Mouse (Mus musculus) adrenal gland (tissue): Measurements from ENCODE around the gene Recql.
"Not testable (repeated sequence)": the region's sequence is repeated elsewhere in the genome, so short reads cannot be mapped to it uniquely, and the experiment has no call there.

Source experiments
- intact Hi-C: fragments of 180-260 bp; cut with DNase I; formaldehyde crosslinking; loops from one replicate; pipeline ENCODE4 v1.15.1; 2025

Recql gene

DNA sequence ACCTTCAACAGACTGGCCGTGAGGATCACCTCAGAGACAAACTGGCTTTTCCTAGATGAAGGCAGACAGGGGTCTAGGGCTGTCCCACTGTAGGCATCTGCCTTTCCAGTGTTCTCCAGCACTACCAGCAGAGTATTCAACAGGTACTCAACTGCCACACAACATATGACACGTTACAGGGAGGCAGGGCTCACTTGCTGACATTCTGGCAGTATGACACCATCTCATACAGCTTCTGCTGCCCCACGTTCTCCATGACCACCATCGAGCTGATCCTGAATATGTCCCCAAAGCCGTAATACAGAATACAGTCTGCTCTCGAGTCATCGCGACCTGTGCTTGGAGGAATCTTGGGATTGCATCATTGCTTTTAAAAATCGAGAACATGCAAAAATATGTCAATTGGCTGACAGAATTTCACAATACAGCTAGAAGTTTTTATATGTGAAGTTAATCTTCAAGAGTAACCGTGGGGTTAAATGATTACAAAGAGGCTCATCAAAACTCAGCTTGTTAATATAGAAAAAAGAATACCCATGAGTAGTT lies 20.3 kb downstream of the Recql start:
- intact Hi-C loops: no loop called here

- intact Hi-C loops: no loop called here
These were observed 21.0 kb downstream of the Recql start for GRCm38 (mm10) chr6:142365742-142366472.

DNA sequence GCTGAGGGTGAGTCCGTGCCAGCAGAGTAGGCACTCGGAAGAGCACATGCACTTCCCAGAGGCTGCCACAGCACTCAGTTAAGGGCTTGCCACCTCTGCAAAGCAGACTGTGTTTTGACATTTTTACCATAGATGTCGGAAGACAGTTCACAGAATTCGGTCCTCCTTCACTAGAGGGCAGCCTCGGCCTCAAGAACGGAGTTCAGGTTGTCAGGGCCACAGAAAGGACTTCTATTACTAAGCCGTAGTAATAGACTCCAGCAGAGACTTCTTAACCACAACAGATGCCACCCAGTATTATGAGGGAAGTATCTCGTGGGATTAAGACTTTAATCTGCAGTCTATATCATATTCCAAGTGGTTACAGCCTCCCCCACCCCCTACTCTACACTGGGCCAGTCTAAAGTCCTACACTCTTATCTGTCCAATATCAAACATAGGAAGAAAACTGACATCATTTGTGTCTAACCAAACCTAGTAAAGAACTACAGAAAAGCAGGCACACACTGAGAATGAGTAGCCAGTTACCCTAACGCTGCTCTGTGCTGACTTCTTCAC lies 23.8 kb downstream of the Recql start:
- intact Hi-C loops: no loop called here

DNA sequence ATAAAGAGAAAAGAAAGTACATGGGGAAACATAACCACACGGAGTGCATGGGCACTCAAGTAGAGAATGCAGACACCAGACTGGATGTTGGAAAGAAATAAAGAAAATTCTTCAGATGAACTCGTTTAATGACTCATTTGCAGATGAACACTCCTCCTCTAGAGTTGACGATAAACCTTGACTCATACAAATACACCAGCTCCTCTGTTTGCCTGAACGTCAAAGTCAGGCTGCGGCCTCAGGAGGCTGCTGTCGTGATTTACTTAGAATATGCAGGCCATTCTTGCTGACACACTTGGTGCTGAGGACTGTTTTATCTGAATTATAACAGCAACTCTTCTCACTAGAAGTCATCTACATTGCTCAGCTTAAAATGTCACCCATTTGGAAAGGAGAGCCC lies 24.9 kb downstream of the Recql start:
- intact Hi-C loops: no loop called here

GRCm38 (mm10) chr6:142357106-142357505 lies 29.8 kb downstream of the Recql start:
- intact Hi-C loops: no loop called here

GRCm38 (mm10) chr6:142352099-142352498 lies 34.8 kb downstream of the Recql start:
- intact Hi-C loops: not testable (repeated sequence)

- intact Hi-C loops: loop anchor here (5.0 to 10.0 kb wide), 2 partner anchors 40 to 407 kb away; partner anchors contain the start of genes Cmas, Golt1b and Recql
These were observed 39.2 kb downstream of the Recql start for GRCm38 (mm10) chr6:142347431-142348385.

- intact Hi-C loops: loop anchor here (5.0 to 10.0 kb wide), 2 partner anchors 41 to 408 kb away; partner anchors contain the start of genes Cmas, Golt1b and Recql
These were observed 40.4 kb downstream of the Recql start for GRCm38 (mm10) chr6:142346181-142347110.

DNA sequence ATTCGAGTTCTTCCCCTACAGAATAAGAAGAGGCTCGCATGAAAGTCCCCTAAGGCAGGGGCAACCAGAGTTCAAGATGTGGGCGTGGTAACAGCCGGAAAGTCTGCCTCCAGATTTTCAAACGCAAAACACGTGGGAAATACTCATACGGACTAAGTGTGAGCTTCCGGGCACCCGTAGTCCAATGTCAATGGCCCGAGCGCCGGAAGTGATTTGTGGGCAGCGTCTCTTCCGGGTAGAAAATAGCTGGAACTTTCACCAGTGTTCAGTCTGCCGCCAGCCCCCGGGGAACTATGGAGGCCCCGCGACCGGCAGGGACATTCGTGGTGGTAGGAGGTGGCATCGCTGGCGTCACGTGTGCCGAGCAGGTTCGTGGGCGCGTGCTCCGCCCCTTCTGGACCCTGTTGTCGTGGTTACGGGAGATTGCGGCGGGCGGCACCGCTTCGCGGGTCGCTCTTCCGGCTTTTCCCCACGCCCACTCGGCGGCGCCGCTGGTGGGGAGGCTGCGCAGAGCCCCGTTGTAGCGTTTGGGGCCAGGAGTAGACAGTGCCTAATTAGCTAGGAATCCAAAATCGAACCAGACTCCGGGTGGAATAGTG lies 41.3 kb downstream of the Recql start, which contains the start of gene Pyroxd1:
Pyroxd1 (plus strand) TSS at position 215 of the 599 bp plus-strand sequence.
- intact Hi-C loops: loop anchor here (5.0 to 10.0 kb wide), 2 partner anchors 42 to 409 kb away; partner anchors contain the start of genes Cmas, Golt1b and Recql

GRCm38 (mm10) chr6:142343561-142343960 lies 43.3 kb downstream of the Recql start:
- intact Hi-C loops: loop anchor here (10.0 kb wide), 1 partner anchor 411 kb away; the partner anchor contains the start of gene Cmas

GRCm38 (mm10) chr6:142339576-142339975 lies 47.3 kb downstream of the Recql start:
- intact Hi-C loops: no loop called here

DNA sequence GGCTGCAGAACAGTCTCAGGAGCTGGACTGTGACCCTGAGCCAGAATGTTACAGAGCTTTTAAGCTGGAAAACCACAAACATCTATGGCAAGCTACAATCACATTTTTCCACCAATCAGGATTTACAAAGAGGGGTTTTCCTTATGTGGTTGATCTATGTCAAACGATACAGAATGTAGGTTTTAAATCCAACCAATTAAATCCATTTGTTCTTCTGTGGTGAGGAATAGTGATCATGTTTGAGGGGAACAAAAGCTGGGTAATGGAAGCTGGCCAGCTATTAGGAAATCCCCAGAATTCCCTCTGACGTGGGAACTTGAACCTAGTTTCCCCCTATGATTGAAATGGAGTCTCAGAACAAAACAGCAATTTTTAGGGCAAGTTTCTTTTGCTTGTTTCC lies 47.9 kb downstream of the Recql start:
- intact Hi-C loops: no loop called here

- intact Hi-C loops: no loop called here
These were observed 57.7 kb downstream of the Recql start for GRCm38 (mm10) chr6:142329201-142329600.

GRCm38 (mm10) chr6:142326598-142326997 lies 60.3 kb downstream of the Recql start:
- intact Hi-C loops: no loop called here

DNA sequence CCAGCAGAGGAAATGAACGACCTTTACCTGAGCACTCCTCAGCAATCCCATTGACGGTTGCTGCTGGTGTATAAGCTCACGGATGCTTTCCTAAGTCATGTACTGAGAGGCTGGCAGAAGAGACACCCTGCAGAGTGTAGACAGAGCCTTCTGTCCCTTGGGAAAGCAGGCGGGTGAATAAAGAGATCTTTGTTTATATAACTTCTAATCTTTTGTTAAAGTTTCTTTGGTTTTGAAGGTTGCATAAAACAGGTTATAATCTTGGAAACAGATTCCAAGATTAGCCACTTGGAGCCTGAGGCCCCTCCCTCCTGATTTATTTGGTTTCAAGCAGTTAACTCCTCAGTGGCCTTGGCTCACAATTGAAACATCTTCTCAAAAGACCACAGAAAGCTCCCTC lies 64.0 kb downstream of the Recql start, which contains the start of gene Slco1a5:
Slco1a5 (minus strand) TSS at position 101 of the 400 bp plus-strand sequence.
- intact Hi-C loops: no loop called here

GRCm38 (mm10) chr6:142317106-142317505 lies 69.8 kb downstream of the Recql start:
- intact Hi-C loops: no loop called here

DNA sequence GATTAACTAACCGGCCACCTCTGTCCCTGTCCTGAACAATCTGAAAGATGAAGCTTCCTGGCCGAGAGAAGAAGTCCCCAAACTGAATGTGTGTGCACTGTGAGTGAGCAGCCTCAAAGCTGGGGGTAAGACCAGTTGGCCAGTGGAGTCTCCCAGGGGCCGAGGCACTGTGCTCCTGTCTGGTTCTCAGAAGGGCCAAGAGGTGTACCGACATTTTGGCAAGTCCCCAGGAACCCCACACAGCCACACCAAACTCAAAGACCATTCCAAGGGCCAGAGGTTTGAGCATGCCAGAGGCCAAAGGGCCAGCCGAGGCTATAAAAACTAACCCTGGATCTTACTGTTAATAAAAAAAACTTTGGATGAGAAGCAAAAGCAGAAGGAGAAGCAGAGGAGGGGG lies 72.6 kb downstream of the Recql start:
- intact Hi-C loops: no loop called here

- intact Hi-C loops: no loop called here
These were observed 81.8 kb downstream of the Recql start for GRCm38 (mm10) chr6:142305076-142305475.
